Mouse (Mus musculus) testis, adult 2 months (tissue): ENCODE results near the gene Msl1. TPM values are rescaled to one million over a fixed set of nuclear protein-coding genes. Genes with fewer than 3 reads are reported as not detected.
A peak's percentile ranks its signal among the peaks of the same experiment; 100 is the strongest.

Experiments used
- H3K27ac ChIP-seq: fragments of 200-500 bp; 2 replicates; pipeline ENCODE4 v1.5.1; 2012; ENCODE audit warnings: low read depth, low read length; ENCODE audit not compliant: control insufficient read depth, insufficient read depth
- H3K27me3 ChIP-seq: fragments of 200-500 bp; 2 replicates; pipeline ENCODE4 v1.6.1; 2012; ENCODE audit warnings: mild to moderate bottlenecking, low read length, moderate library complexity; ENCODE audit not compliant: control insufficient read depth, insufficient read depth
- H3K36me3 ChIP-seq: fragments of 200-500 bp; 2 replicates; pipeline ENCODE4 v1.6.1; 2012; ENCODE audit warnings: mild to moderate bottlenecking, low read length; ENCODE audit not compliant: control insufficient read depth, insufficient read depth
- H3K4me1 ChIP-seq: fragments of 200-500 bp; 2 replicates; pipeline ENCODE4 v1.6.1; 2012; ENCODE audit warnings: low read length; ENCODE audit not compliant: control insufficient read depth, insufficient read depth
- H3K4me3 ChIP-seq: fragments of 200-500 bp; 2 replicates; pipeline ENCODE4 v1.5.1; 2012; ENCODE audit warnings: low read depth, mild to moderate bottlenecking, low read length, moderate library complexity, mixed read lengths; ENCODE audit not compliant: control insufficient read depth
- CTCF ChIP-seq: fragments of 200-500 bp; IDR thresholded peaks from 2 replicates; pipeline ENCODE4 v1.5.1; 2012; ENCODE audit warnings: low read depth, mild to moderate bottlenecking, inconsistent platforms, low read length, moderate library complexity; ENCODE audit not compliant: control insufficient read depth, insufficient read depth, insufficient replicate concordance
- POLR2A ChIP-seq: fragments of 200-500 bp; IDR thresholded peaks from 2 replicates; pipeline ENCODE4 v1.6.1; 2012; ENCODE audit warnings: low read depth, mild to moderate bottlenecking, inconsistent platforms, low read length, moderate library complexity; ENCODE audit not compliant: control insufficient read depth
- polyA plus RNA-seq: library from polyadenylated mRNA; depleted of rRNA; stranded (reverse); fragments of >200 nt; gene quantifications from 2 replicates; pipeline ENCODE4 v1.2.3, GENCODE M21; 2012

Gene Msl1
- polyA plus RNA-seq, 1 experiment, result 143 TPM

DNA sequence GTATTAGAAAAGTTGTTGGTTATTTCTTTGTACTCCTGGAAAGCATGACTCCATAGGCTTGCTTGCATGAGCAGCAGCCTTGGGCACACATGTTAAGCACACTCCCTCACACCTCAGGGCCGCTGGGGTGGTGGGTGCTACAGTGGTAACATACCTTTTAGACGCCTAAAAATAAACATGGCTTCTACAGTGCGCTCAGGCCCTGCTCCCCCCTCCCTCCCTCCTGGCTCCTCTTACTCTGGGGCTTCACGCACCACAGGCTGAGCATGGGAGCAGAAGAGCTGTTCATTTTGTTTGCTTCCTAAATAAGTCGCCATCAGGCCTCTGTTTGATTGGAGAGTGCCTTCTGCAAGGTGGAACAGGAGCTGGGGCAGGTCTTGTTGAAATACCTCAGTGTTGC is 2.0 kb downstream of the Msl1 start:
- TF ChIP-seq CTCF (no peak), POLR2A (no peak)
- Histone ChIP-seq H3K4me3 (peak overlapping the region; percentile 91), H3K27ac (no peak overlapping the region; the same call in 1 of the 2 replicates), H3K27me3 (no peaks in the 10 kb centered on the region), H3K36me3 (no peaks in the 10 kb centered on the region), H3K4me1 (peaks cover 4% of the 10 kb centered on the region)

GRCm38 (mm10) chr11:98797909-98798308 is 2.6 kb downstream of the Msl1 start:
- Histone ChIP-seq H3K4me3 (peak overlapping the region; percentile 91), H3K4me1 (peaks cover 4% of the 10 kb centered on the region), H3K36me3 (peaks cover 2% of the 10 kb centered on the region; the same call in 1 of the 2 replicates), H3K27me3 (no peaks in the 10 kb centered on the region), H3K27ac (no peak overlapping the region)
- no peak for TF ChIP-seq POLR2A
- no peak for TF ChIP-seq CTCF

DNA sequence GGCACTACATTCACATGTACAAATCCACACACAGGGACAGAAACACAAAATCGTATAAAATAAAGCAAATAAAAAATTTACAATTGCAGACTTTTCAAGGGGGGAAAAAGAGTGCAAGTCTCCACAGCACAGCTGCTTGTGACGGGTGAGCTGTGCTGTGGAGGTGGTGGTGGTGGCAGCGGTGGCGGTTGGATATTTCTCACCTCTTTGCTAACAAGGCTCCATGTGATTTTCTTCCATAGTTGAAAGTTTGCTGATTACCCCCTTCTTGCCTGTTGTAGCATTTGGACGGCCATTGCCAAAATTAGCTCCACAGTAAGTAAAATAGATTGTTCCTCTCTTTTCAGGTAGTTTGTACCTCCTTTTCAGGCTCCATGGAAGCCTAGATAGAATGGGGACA is 9.3 kb downstream of the Msl1 start, which contains the start of gene Casc3:
TSS of gene Casc3 (plus strand) at position 301 of the 400 bp plus-strand sequence.
- H3K4me3 ChIP-seq, result no peak within 1 kb of the TSS
- H3K4me1 ChIP-seq, result no peaks in the 10 kb centered on the region
- H3K27ac ChIP-seq, result no peak within 1 kb of the TSS
- TF ChIP-seq POLR2A, result no peak
- no peak for TF ChIP-seq CTCF
- no peaks in the 10 kb centered on the region for H3K27me3 ChIP-seq
- H3K36me3 ChIP-seq, result peaks cover 3% of the 10 kb centered on the region; the same call in 1 of the 2 replicates

- peaks cover 3% of the 10 kb centered on the region for H3K36me3 ChIP-seq
- TF ChIP-seq POLR2A (no peak), CTCF (no peak)
- H3K27ac ChIP-seq, result no peak overlapping the region
- no peaks in the 10 kb centered on the region for H3K27me3 ChIP-seq
- H3K4me3 ChIP-seq, result peak overlapping the region; percentile 27; the same call in 1 of the 2 replicates
- no peaks in the 10 kb centered on the region for H3K4me1 ChIP-seq
Observed at GRCm38 (mm10) chr11:98808417-98808816, 13.1 kb downstream of the Msl1 start.

GRCm38 (mm10) chr11:98809457-98810290 is 14.4 kb downstream of the Msl1 start:
- H3K27ac ChIP-seq, result peak overlapping the region; percentile 94
- H3K27me3 ChIP-seq, result no peaks in the 10 kb centered on the region
- H3K36me3 ChIP-seq, result peaks cover 1% of the 10 kb centered on the region
- TF ChIP-seq CTCF, result no peak
- TF ChIP-seq POLR2A, result peak; percentile 99
- peak overlapping the region; percentile 95 for H3K4me3 ChIP-seq
- no peaks in the 10 kb centered on the region for H3K4me1 ChIP-seq

- H3K4me1 ChIP-seq, result no peaks in the 10 kb centered on the region
- no peak overlapping the region for H3K27ac ChIP-seq
- H3K27me3 ChIP-seq, result no peaks in the 10 kb centered on the region
- H3K4me3 ChIP-seq, result peak overlapping the region; percentile 95
- peaks cover 3% of the 10 kb centered on the region for H3K36me3 ChIP-seq
- TF ChIP-seq POLR2A, result no peak
Observed at GRCm38 (mm10) chr11:98810686-98811085, 15.4 kb downstream of the Msl1 start.

DNA sequence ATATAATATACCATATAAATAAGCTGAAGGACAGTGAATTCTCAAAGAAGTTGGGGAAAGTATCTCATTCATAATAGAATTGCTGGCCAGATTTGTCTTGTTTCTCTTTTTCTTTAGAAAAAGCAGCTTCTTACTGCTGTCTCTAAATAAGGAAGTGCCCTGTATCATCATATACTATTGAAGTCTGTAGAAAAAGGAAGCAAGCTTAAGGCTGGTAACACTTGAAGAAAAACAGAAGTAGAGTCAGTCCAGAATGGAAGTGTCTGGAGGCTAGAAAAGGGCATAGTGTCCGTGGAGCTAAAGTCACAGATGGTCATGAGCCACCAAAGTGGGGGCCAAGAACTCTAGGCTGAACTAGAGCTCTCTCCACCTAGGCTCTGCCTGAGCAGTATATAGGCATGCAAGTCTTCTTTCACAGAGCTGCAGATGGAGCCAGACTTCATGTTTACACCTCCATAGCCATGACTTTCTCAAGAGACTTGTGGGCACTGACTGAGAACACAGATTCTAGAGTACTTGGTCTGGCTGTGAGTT is 21.5 kb downstream of the Msl1 start:
- TF ChIP-seq CTCF, result no peak
- TF ChIP-seq POLR2A, result no peak
- H3K4me1 ChIP-seq, result no peaks in the 10 kb centered on the region
- peaks cover 4% of the 10 kb centered on the region for H3K36me3 ChIP-seq
- H3K27me3 ChIP-seq, result no peaks in the 10 kb centered on the region
- no peak overlapping the region for H3K27ac ChIP-seq
- no peak overlapping the region for H3K4me3 ChIP-seq
